Mouse (Mus musculus): ENCODE results near the gene E330009J07Rik.
A peak's percentile ranks its signal among the peaks of the same experiment; 100 is the strongest.

GRCm38 (mm10) chr6:40435151-40436046, 536 bp downstream of the E330009J07Rik start:
- TF ChIP-seq EP300 (optimal IDR thresholded peaks at IDR 0.05) (no peak), CTCF (IDR thresholded peaks at IDR 0.05; ENCODE audit: low read depth) (peak; percentile 38; the same call in 1 of the 2 replicates)
